Mouse (Mus musculus): ENCODE results near the gene Tnc.
A peak's percentile ranks its signal among the peaks of the same experiment; 100 is the strongest.
"Not testable (repeated sequence)": the region's sequence is repeated elsewhere in the genome, so short reads cannot be mapped to it uniquely, and the experiment has no call there.

The Tnc gene

GRCm38 (mm10) chr4:63969891-63970290 is 76.9 kb downstream of the Tnc start:
- DNase-seq (ENCODE audit: low spot score in 2 of 2), result no peak

- no peak for DNase-seq (ENCODE audit: low spot score in 2 of 2)
Observed at GRCm38 (mm10) chr4:63963410-63963809, 83.4 kb downstream of the Tnc start.

GRCm38 (mm10) chr4:63961858-63962468 is 84.9 kb downstream of the Tnc start:
- DNase-seq (ENCODE audit: low spot score in 2 of 2), result no peak

- no peak for DNase-seq (ENCODE audit: low spot score in 2 of 2)
Observed at GRCm38 (mm10) chr4:63958601-63959000, 88.2 kb downstream of the Tnc start.

GRCm38 (mm10) chr4:63950054-63950453 is 96.8 kb downstream of the Tnc start:
- DNase-seq (ENCODE audit: low spot score in 2 of 2), result no peak

GRCm38 (mm10) chr4:63948688-63949073 is 98.1 kb downstream of the Tnc start:
- DNase-seq (ENCODE audit: low spot score in 2 of 2), result not testable (repeated sequence)

GRCm38 (mm10) chr4:63948066-63948687 is 98.6 kb downstream of the Tnc start:
- DNase-seq (ENCODE audit: low spot score in 2 of 2), result peak; percentile 26 to 37

GRCm38 (mm10) chr4:63943813-63944212 is 103.0 kb downstream of the Tnc start:
- DNase-seq (ENCODE audit: low spot score in 2 of 2), result no peak

- DNase-seq (ENCODE audit: low spot score in 2 of 2), result no peak
Observed at GRCm38 (mm10) chr4:63942875-63943274, 103.9 kb downstream of the Tnc start.

- no peak for DNase-seq (ENCODE audit: low spot score in 2 of 2)
Observed at GRCm38 (mm10) chr4:63941420-63941819, 105.4 kb downstream of the Tnc start.

GRCm38 (mm10) chr4:63939428-63939827 is 107.4 kb downstream of the Tnc start:
- DNase-seq (ENCODE audit: low spot score in 2 of 2), result no peak

GRCm38 (mm10) chr4:63935960-63936359 is 110.9 kb downstream of the Tnc start:
- no peak for DNase-seq (ENCODE audit: low spot score in 2 of 2)

GRCm38 (mm10) chr4:63935314-63935713 is 111.5 kb downstream of the Tnc start:
- DNase-seq (ENCODE audit: low spot score in 2 of 2), result no peak

- DNase-seq (ENCODE audit: low spot score in 2 of 2), result no peak
Observed at GRCm38 (mm10) chr4:63930863-63931262, 116.0 kb downstream of the Tnc start.

GRCm38 (mm10) chr4:63929490-63929889 is 117.3 kb downstream of the Tnc start:
- no peak for DNase-seq (ENCODE audit: low spot score in 2 of 2)

- no peak for DNase-seq (ENCODE audit: low spot score in 2 of 2)
Observed at GRCm38 (mm10) chr4:63928192-63928591, 118.6 kb downstream of the Tnc start.

GRCm38 (mm10) chr4:63917181-63917580 is 129.6 kb downstream of the Tnc start:
- no peak for DNase-seq (ENCODE audit: low spot score in 2 of 2)

- DNase-seq (ENCODE audit: low spot score in 2 of 2), result no peak
Observed at GRCm38 (mm10) chr4:63916753-63917152, 130.1 kb downstream of the Tnc start.

- DNase-seq (ENCODE audit: low spot score in 2 of 2), result no peak
Observed at GRCm38 (mm10) chr4:63916288-63916687, 130.5 kb downstream of the Tnc start.

Measured in frontal cortex, postnatal 14 days (tissue).